Mouse (Mus musculus) T-helper 2 cell (primary cell): ENCODE measurements around the gene Hist2h3b.

Source experiments
- in situ Hi-C: fragments of 300-600 bp; cut with MboI, MseI; formaldehyde crosslinking; loops from one replicate; pipeline ENCODE4 v1.15.1; 2025; ENCODE audit warnings: high pct_unique_total_duplicates

Gene Hist2h3b

GRCm38 (mm10) chr3:96268051-96268775, at the start of gene Hist2h3b:
Hist2h3b (plus strand) TSS chr3:96268654.
- in situ Hi-C loops = loop anchor here (10.0 kb wide), 1 partner anchor 593 kb away; no protein-coding TSS in a partner anchor

- in situ Hi-C loops = no loop called here
These were observed 49.2 kb upstream of the Hist2h3b start for GRCm38 (mm10) chr3:96219191-96219641.

GRCm38 (mm10) chr3:96219661-96220130, 48.8 kb upstream of the Hist2h3b start, which contains the start of the genes Bola1 and Hist2h2ab:
Bola1 (minus strand) TSS chr3:96219709.
Hist2h2ab (plus strand) TSS chr3:96219865.
- in situ Hi-C loops = loop anchor here (5.0 to 10.0 kb wide), 2 partner anchors 157 to 1205 kb away; partner anchors contain the start of gene Zfp687

- in situ Hi-C loops = loop anchor here (5.0 to 10.0 kb wide), 2 partner anchors 158 to 1205 kb away; partner anchors contain the start of gene Zfp687
These were observed 48.2 kb upstream of the Hist2h3b start for GRCm38 (mm10) chr3:96220131-96220764.

GRCm38 (mm10) chr3:96220765-96221639, 47.5 kb upstream of the Hist2h3b start, which contains the start of the genes Hist2h2ac and Hist2h2be:
Hist2h2ac (minus strand) TSS chr3:96220880.
Hist2h2be (plus strand) TSS chr3:96221119.
- in situ Hi-C loops = loop anchor here (5.0 to 10.0 kb wide), 2 partner anchors 159 to 1206 kb away; partner anchors contain the start of gene Zfp687

GRCm38 (mm10) chr3:96221640-96222038, 46.8 kb upstream of the Hist2h3b start:
- in situ Hi-C loops = loop anchor here (5.0 to 10.0 kb wide), 2 partner anchors 159 to 1207 kb away; partner anchors contain the start of gene Zfp687

- in situ Hi-C loops = loop anchor here (5.0 to 10.0 kb wide), 2 partner anchors 160 to 1208 kb away; partner anchors contain the start of gene Zfp687
These were observed 45.7 kb upstream of the Hist2h3b start for GRCm38 (mm10) chr3:96222774-96223173.

GRCm38 (mm10) chr3:96225421-96225820, 43.0 kb upstream of the Hist2h3b start:
- in situ Hi-C loops = loop anchor here (5.0 to 10.0 kb wide), 2 partner anchors 43 to 1211 kb away; partner anchors contain the start of genes Sv2a and Zfp687

- in situ Hi-C loops = loop anchor here (5.0 to 10.0 kb wide), 2 partner anchors 45 to 1212 kb away; partner anchors contain the start of genes Sv2a and Zfp687
These were observed 41.5 kb upstream of the Hist2h3b start for GRCm38 (mm10) chr3:96226695-96227648.

GRCm38 (mm10) chr3:96228828-96229227, 39.6 kb upstream of the Hist2h3b start:
- in situ Hi-C loops = loop anchor here (5.0 to 10.0 kb wide), 2 partner anchors 47 to 1214 kb away; partner anchors contain the start of genes Sv2a and Zfp687

GRCm38 (mm10) chr3:96230404-96230803, 38.0 kb upstream of the Hist2h3b start:
- in situ Hi-C loops = no loop called here

- in situ Hi-C loops = no loop called here
These were observed 37.3 kb upstream of the Hist2h3b start for GRCm38 (mm10) chr3:96230910-96231757.

- in situ Hi-C loops = no loop called here
These were observed 36.7 kb upstream of the Hist2h3b start for GRCm38 (mm10) chr3:96231758-96232120.

GRCm38 (mm10) chr3:96234914-96235313, 33.5 kb upstream of the Hist2h3b start:
- in situ Hi-C loops = no loop called here

- in situ Hi-C loops = no loop called here
These were observed 32.6 kb upstream of the Hist2h3b start for GRCm38 (mm10) chr3:96235836-96236235.

GRCm38 (mm10) chr3:96236834-96237334, 31.6 kb upstream of the Hist2h3b start:
- in situ Hi-C loops = no loop called here

- in situ Hi-C loops = no loop called here
These were observed 31.0 kb upstream of the Hist2h3b start for GRCm38 (mm10) chr3:96237335-96237903.

GRCm38 (mm10) chr3:96237904-96238511, 30.4 kb upstream of the Hist2h3b start:
- in situ Hi-C loops = no loop called here
